Mouse (Mus musculus): ENCODE results near the gene Col25a1. TPM values are rescaled to one million over a fixed set of nuclear protein-coding genes. Genes with fewer than 3 reads are reported as not detected.

The Col25a1 gene
- 4.4 and 4.6 TPM in 2 replicates for polyA plus RNA-seq (2015; fragmentation: Nextera tagmentation; extraction: Ambion mirVana)

DNA sequence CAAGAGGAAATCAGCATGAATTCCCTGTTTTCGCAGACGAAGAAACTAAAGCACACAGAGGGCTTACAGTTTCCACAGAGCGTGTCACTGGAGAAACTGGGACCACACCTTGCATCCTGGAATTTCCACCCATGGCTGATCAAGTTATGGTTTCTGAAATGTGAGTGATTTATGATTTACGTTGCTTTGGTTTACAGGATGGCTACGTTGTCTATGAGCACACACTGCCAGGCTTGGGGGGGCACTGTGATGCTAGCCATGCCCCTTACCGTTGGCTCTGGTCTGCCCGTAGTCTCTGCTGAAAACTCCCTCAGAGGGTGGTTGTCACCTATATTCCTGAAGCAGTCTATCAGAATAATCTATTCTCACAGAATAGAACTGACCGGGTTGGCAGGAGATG, at the start of gene Col25a1:
Gene Col25a1, plus strand, starts transcription at position 301 of the 400 bp plus-strand sequence.
- Histone ChIP-seq H3K4me2 (ENCODE audit: low read depth, low read length) (peak within 1 kb of the TSS; percentile 35), H3K9ac (ENCODE audit: low read length) (no peak within 1 kb of the TSS; the same call in 1 of the 2 replicates)

DNA sequence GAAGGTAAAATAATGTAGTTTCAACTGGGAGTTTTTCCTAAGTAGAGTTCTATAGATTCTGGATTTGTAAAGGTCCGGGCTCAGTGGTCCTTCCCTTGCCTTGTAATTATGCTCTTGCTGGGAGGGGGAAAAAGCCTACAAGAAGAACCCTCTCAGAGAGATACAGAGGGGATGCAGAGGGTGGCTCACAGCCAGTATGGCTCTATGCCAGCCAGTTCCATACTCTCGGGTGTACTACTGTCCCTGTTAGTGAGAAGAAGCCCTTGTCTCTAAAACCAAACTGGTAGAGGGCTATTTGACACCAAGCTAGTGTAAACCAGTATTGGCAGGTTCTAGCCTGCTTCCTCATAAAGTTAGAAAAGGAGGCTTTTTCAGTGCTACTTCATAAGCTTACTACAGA, 48.0 kb upstream of the Col25a1 start:
- Histone ChIP-seq H3K4me3 (replicated peaks; ENCODE audit: low read length) (no peak overlapping the region), H3K9ac (ENCODE audit: low read length) (no peak overlapping the region), H3K4me1 (ENCODE audit: control insufficient read depth, insufficient read depth, low read length) (no peaks in the 10 kb centered on the region), H3K4me2 (ENCODE audit: low read depth, low read length) (no peak overlapping the region), H3K9me3 (replicated peaks; ENCODE audit: control insufficient read depth, low read length) (no peaks in the 10 kb centered on the region), H3K27me3 (ENCODE audit: control insufficient read depth, insufficient read depth, low read length) (no peaks in the 10 kb centered on the region), H3K27ac (ENCODE audit: low read length) (no peak overlapping the region), H3K36me3 (ENCODE audit: control insufficient read depth, insufficient read depth, low read length) (no peaks in the 10 kb centered on the region)
- 50% methylated on average over 2 of the region's 2 CpGs for WGBS
- ATAC-seq (ENCODE audit: insufficient read depth, low FRiP score) = no peak

More for the DNA sequence above, at the start of gene Col25a1:
- Histone ChIP-seq H3K4me1 (ENCODE audit: control insufficient read depth, insufficient read depth, low read length) (0 out of 2 replicates have a peak, but pooled peaks cover 4% of the 10 kb centered on the region), H3K27me3 (ENCODE audit: control insufficient read depth, insufficient read depth, low read length) (no peaks in the 10 kb centered on the region), H3K27ac (ENCODE audit: low read length) (no peak within 1 kb of the TSS), H3K36me3 (ENCODE audit: control insufficient read depth, insufficient read depth, low read length) (no peaks in the 10 kb centered on the region), H3K9me3 (replicated peaks; ENCODE audit: control insufficient read depth, low read length) (no peaks in the 10 kb centered on the region), H3K4me3 (replicated peaks; ENCODE audit: low read length) (no peak within 1 kb of the TSS)
- no peak for ATAC-seq (ENCODE audit: insufficient read depth, low FRiP score)
- WGBS = 83% methylated on average over 8 of the region's 8 CpGs

DNA sequence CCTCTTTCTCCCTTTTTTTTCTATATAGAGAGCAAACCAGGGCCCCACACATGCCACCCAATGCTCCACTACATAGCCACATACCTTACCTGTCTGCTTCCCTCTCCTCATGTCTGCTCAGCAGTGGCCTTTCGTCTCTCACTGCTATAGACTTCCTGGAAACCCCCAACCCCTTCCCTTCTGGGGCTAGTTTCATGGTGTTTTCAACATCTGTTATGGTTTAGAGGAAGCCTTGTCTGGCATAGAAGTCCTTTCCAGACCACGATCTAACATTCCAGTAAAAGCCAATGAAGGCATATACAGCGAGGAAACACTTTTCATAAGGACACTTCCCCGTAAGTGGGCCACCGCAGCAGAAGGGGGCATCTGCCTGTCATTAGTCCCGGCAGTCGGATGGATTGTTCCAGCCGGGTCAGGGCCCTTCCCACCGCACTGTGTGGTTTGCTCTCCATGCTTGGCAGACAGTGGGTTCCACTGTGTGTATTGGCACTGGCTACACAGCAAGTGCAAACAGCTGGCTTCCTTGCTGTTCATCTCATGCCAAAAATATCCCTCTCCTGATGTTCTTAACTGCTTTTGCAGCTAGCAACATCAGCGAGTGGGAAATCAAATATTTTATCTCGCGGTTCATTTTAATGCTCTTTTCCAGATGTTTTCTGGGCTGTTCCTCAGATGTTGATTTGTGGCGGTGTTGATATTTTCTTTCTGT, 44.8 kb upstream of the Col25a1 start:
- Histone ChIP-seq H3K4me2 (ENCODE audit: low read depth, low read length) (no peak overlapping the region), H3K9ac (ENCODE audit: low read length) (no peak overlapping the region), H3K9me3 (replicated peaks; ENCODE audit: control insufficient read depth, low read length) (no peaks in the 10 kb centered on the region), H3K4me3 (replicated peaks; ENCODE audit: low read length) (no peak overlapping the region), H3K27me3 (ENCODE audit: control insufficient read depth, insufficient read depth, low read length) (no peaks in the 10 kb centered on the region), H3K27ac (ENCODE audit: low read length) (no peak overlapping the region), H3K4me1 (ENCODE audit: control insufficient read depth, insufficient read depth, low read length) (no peaks in the 10 kb centered on the region), H3K36me3 (ENCODE audit: control insufficient read depth, insufficient read depth, low read length) (no peaks in the 10 kb centered on the region)
- ATAC-seq (ENCODE audit: insufficient read depth, low FRiP score) = no peak
- 68% methylated on average over 13 of the region's 13 CpGs for WGBS

DNA sequence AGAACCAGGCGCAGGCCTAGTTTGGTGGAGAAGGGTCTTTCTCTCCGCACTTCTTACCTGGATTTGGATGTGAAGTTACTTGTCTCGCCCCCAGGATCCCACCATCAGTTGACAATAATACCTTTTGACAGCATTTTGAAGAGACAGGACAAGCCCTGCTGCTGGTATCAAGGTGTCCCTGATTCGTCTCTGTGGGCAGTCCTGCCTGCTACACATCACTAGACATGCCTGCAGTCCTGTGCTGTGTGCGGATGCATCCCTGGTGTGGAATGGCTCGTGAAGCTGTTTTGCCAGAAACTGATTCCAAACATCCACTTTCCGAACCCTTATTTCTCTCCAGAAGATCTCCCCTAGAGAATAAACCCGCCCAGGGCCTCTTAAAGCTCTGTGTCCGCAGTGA, 43.8 kb upstream of the Col25a1 start:
- no peak overlapping the region for H3K27ac ChIP-seq (ENCODE audit: low read length)
- WGBS = 86% methylated on average over 9 of the region's 9 CpGs
- no peak overlapping the region for H3K4me2 ChIP-seq (ENCODE audit: low read depth, low read length)
- ATAC-seq (ENCODE audit: insufficient read depth, low FRiP score) = no peak
- no peaks in the 10 kb centered on the region for H3K36me3 ChIP-seq (ENCODE audit: control insufficient read depth, insufficient read depth, low read length)
- no peaks in the 10 kb centered on the region for H3K4me1 ChIP-seq (ENCODE audit: control insufficient read depth, insufficient read depth, low read length)
- H3K9me3 ChIP-seq (replicated peaks; ENCODE audit: control insufficient read depth, low read length) = no peaks in the 10 kb centered on the region
- H3K9ac ChIP-seq (ENCODE audit: low read length) = no peak overlapping the region
- no peaks in the 10 kb centered on the region for H3K27me3 ChIP-seq (ENCODE audit: control insufficient read depth, insufficient read depth, low read length)
- no peak overlapping the region for H3K4me3 ChIP-seq (replicated peaks; ENCODE audit: low read length)

DNA sequence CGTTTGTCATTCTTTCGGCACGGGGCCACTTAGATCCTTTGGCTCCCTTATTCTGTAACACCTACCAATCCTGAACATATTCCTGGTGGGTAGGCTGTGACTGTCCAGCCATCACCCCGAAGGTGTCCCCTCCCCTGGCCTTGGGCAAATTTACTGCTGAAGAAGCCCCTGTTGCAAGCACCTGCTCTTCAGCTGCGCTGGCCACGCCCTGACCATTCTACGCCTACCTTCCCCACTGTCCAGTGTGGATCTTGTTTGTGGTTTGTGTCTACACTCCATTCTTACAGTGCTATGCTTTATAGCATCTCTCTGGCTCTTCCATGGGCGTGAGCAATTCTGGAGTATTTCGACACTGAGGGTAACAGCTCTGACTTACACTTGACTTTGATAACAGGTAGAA, 42.6 kb upstream of the Col25a1 start:
- Histone ChIP-seq H3K4me3 (replicated peaks; ENCODE audit: low read length) (no peak overlapping the region), H3K4me1 (ENCODE audit: control insufficient read depth, insufficient read depth, low read length) (no peaks in the 10 kb centered on the region), H3K9ac (ENCODE audit: low read length) (no peak overlapping the region), H3K27ac (ENCODE audit: low read length) (no peak overlapping the region), H3K9me3 (replicated peaks; ENCODE audit: control insufficient read depth, low read length) (no peaks in the 10 kb centered on the region), H3K27me3 (ENCODE audit: control insufficient read depth, insufficient read depth, low read length) (no peaks in the 10 kb centered on the region), H3K4me2 (ENCODE audit: low read depth, low read length) (no peak overlapping the region), H3K36me3 (ENCODE audit: control insufficient read depth, insufficient read depth, low read length) (no peaks in the 10 kb centered on the region)
- WGBS = 90% methylated on average over 9 of the region's 9 CpGs
- ATAC-seq (ENCODE audit: insufficient read depth, low FRiP score) = no peak

DNA sequence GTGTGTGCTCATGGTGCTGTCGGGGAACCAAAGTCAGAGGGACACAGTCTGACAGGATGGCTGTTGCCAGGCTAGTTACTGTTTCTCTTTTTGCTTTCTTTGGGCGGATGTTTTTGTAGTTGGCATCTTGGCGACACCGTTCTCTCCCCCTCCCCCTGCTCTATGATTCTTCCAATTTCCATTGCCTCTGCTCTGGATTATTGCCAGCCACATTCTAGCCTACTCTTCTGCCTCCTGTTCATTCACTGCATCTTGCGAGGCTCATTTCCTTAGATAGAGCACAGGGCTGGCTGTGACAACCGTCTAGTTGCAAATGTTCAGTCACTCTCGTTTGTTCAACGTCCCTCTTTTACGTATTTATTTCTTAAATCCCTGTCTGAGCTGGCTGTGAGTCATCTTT, 40.8 kb upstream of the Col25a1 start:
- Histone ChIP-seq H3K27ac (ENCODE audit: low read length) (no peak overlapping the region), H3K4me3 (replicated peaks; ENCODE audit: low read length) (no peak overlapping the region), H3K9ac (ENCODE audit: low read length) (no peak overlapping the region), H3K9me3 (replicated peaks; ENCODE audit: control insufficient read depth, low read length) (no peaks in the 10 kb centered on the region), H3K4me2 (ENCODE audit: low read depth, low read length) (no peak overlapping the region), H3K36me3 (ENCODE audit: control insufficient read depth, insufficient read depth, low read length) (no peaks in the 10 kb centered on the region), H3K27me3 (ENCODE audit: control insufficient read depth, insufficient read depth, low read length) (no peaks in the 10 kb centered on the region), H3K4me1 (ENCODE audit: control insufficient read depth, insufficient read depth, low read length) (no peaks in the 10 kb centered on the region)
- ATAC-seq (ENCODE audit: insufficient read depth, low FRiP score) = no peak
- WGBS = 73% methylated on average over 9 of the region's 9 CpGs

DNA sequence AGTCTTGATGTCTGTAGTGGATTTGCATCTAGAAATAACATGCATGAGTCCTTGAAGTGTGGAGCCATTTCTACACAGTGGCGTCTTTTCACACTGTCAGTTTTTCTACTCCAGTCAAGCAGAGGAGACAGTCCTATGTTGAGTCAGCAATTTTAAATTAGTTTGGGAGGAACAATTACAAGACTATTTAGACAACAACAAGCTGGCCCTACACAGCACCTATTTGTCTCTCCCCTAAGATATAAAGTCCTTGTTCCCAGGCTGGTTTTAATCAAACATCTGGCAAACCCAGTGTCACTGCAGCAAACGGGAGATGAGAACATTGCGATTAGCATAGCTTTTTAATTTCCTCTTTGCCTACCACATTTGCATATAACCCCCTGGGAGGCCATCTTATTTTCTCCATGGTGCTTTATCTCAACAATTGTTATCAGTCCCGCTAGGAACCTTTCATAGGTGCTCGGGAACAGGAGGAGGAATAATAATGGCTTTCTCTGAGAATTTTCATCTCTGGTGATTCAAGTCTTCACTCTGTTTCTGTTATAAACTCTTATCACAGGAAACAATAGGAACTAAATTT, 37.1 kb upstream of the Col25a1 start:
- H3K9me3 ChIP-seq (replicated peaks; ENCODE audit: control insufficient read depth, low read length) = no peaks in the 10 kb centered on the region
- ATAC-seq (ENCODE audit: insufficient read depth, low FRiP score) = no peak
- no peak overlapping the region for H3K4me2 ChIP-seq (ENCODE audit: low read depth, low read length)
- no peaks in the 10 kb centered on the region for H3K4me1 ChIP-seq (ENCODE audit: control insufficient read depth, insufficient read depth, low read length)
- 75% methylated on average over 5 of the region's 5 CpGs for WGBS
- no peak overlapping the region for H3K9ac ChIP-seq (ENCODE audit: low read length)
- H3K27ac ChIP-seq (ENCODE audit: low read length) = no peak overlapping the region
- H3K4me3 ChIP-seq (replicated peaks; ENCODE audit: low read length) = no peak overlapping the region
- no peaks in the 10 kb centered on the region for H3K36me3 ChIP-seq (ENCODE audit: control insufficient read depth, insufficient read depth, low read length)
- no peaks in the 10 kb centered on the region for H3K27me3 ChIP-seq (ENCODE audit: control insufficient read depth, insufficient read depth, low read length)

DNA sequence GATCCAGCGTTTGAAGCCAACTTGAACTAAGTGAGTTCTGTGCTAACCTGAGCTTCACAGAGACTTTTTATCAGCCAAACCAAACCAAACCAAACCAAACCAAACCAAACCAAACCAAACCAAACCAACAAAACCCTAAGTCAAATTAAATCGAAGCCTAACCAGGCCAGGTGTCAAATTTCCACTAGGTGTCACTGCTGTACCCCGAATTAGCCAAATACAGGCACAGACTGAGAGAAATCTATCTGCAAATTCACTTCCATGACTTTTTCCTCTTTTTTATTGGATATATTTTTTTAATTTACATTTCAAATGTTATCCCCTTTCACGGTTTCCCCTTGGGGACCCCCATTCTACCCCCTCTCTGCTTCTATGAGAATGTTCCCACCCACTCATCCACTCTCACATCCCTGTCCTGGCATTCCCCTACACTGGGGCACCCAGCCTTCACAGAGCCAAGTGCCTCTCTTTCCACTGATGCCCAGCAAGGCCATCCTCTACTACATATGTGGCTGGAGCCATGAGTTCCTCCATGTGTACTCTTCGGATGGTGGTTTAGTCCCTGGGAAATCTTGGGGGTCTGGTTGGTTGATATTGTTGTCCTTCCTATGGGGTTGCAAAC, 36.0 kb upstream of the Col25a1 start:
- 34% methylated on average over 5 of the region's 5 CpGs for WGBS
- ATAC-seq (ENCODE audit: insufficient read depth, low FRiP score) = no peak

DNA sequence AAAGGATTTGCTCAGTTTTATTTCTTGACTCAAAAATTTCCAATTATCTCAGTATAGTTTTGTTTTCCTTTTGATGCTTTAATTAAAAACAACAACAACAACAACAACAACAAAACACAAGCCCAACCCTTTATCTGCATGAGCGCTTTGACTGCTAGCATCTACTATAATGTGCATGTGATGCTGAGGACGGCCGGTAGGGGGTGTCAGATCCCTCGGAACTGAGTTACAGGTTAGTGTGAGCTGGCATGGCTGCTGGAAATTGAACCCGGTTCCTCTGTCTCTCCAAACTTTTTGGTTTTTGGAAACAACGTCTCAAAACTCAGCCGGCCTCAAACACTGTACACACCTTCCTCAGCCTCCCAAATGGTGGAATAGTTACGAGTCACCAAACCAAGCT, 27.8 kb upstream of the Col25a1 start:
- Histone ChIP-seq H3K4me1 (ENCODE audit: control insufficient read depth, insufficient read depth, low read length) (no peaks in the 10 kb centered on the region), H3K4me2 (ENCODE audit: low read depth, low read length) (no peak overlapping the region), H3K9me3 (replicated peaks; ENCODE audit: control insufficient read depth, low read length) (no peaks in the 10 kb centered on the region), H3K36me3 (ENCODE audit: control insufficient read depth, insufficient read depth, low read length) (no peaks in the 10 kb centered on the region), H3K27ac (ENCODE audit: low read length) (no peak overlapping the region), H3K4me3 (replicated peaks; ENCODE audit: low read length) (no peak overlapping the region), H3K27me3 (ENCODE audit: control insufficient read depth, insufficient read depth, low read length) (no peaks in the 10 kb centered on the region), H3K9ac (ENCODE audit: low read length) (no peak overlapping the region)
- ATAC-seq (ENCODE audit: insufficient read depth, low FRiP score) = no peak
- WGBS = 73% methylated on average over 8 of the region's 8 CpGs

More for the DNA sequence above, 36.0 kb upstream of the Col25a1 start:
- no peaks in the 10 kb centered on the region for H3K36me3 ChIP-seq (ENCODE audit: control insufficient read depth, insufficient read depth, low read length)
- no peak overlapping the region for H3K27ac ChIP-seq (ENCODE audit: low read length)
- no peaks in the 10 kb centered on the region for H3K9me3 ChIP-seq (replicated peaks; ENCODE audit: control insufficient read depth, low read length)
- no peaks in the 10 kb centered on the region for H3K4me1 ChIP-seq (ENCODE audit: control insufficient read depth, insufficient read depth, low read length)
- no peaks in the 10 kb centered on the region for H3K27me3 ChIP-seq (ENCODE audit: control insufficient read depth, insufficient read depth, low read length)
- no peak overlapping the region for H3K9ac ChIP-seq (ENCODE audit: low read length)
- no peak overlapping the region for H3K4me2 ChIP-seq (ENCODE audit: low read depth, low read length)
- H3K4me3 ChIP-seq (replicated peaks; ENCODE audit: low read length) = no peak overlapping the region
